Mouse (Mus musculus) midbrain, embryonic 11.5 days (tissue): ENCODE data around the gene Ide. TPM values are rescaled to one million over a fixed set of nuclear protein-coding genes. Genes with fewer than 3 reads are reported as not detected.

ENCODE experiments used
- ATAC-seq: fragments of 200-750 bp; cut with Nextera tagmentation; 2 replicates; pipeline ENCODE4 v1.8.0; 2017; ENCODE audit warnings: moderate TSS enrichment, moderate library complexity; ENCODE audit not compliant: low FRiP score
- DNase-seq: peaks from one replicate; pipeline ENCODE4 v3.0.0; 2015; ENCODE audit warnings: low spot score; ENCODE audit errors: missing footprints
- H3K27ac ChIP-seq: fragments of 300-500 bp; sonication (generic); 2 replicates; pipeline ENCODE4 v1.5.1; 2014; ENCODE audit warnings: low read depth, low read length
- H3K27me3 ChIP-seq: fragments of 300-500 bp; sonication (generic); 2 replicates; pipeline ENCODE4 v1.6.1; 2014; ENCODE audit warnings: mild to moderate bottlenecking, low read length, moderate library complexity, mixed read lengths; ENCODE audit not compliant: control insufficient read depth, insufficient read depth
- H3K36me3 ChIP-seq: fragments of 300-500 bp; sonication (generic); 2 replicates; pipeline ENCODE4 v1.6.1; 2014; ENCODE audit warnings: mild to moderate bottlenecking, low read length, moderate library complexity, mixed read lengths; ENCODE audit not compliant: control insufficient read depth, insufficient read depth
- H3K4me1 ChIP-seq: fragments of 300-500 bp; sonication (generic); 2 replicates; pipeline ENCODE4 v1.6.1; 2014; ENCODE audit warnings: low read length; ENCODE audit not compliant: control insufficient read depth, insufficient read depth
- H3K4me2 ChIP-seq: fragments of 300-500 bp; sonication (generic); 2 replicates; pipeline ENCODE4 v1.6.1; 2014; ENCODE audit warnings: mild to moderate bottlenecking, moderate library complexity
- H3K4me3 ChIP-seq: fragments of 300-500 bp; sonication (generic); 2 replicates; pipeline ENCODE4 v1.5.1; 2014; ENCODE audit warnings: low read depth, low read length
- H3K9ac ChIP-seq: fragments of 300-500 bp; sonication (generic); 2 replicates; pipeline ENCODE4 v1.6.1; 2014; ENCODE audit warnings: low read length
- H3K9me3 ChIP-seq: fragments of 300-500 bp; sonication (generic); 2 replicates; pipeline ENCODE4 v1.6.1; 2016; ENCODE audit warnings: low read length; ENCODE audit not compliant: control insufficient read depth
- WGBS: fragments of 180-500 bp; shearing (Covaris S2); extraction: QIAGEN DNeasy Blood & Tissue Kit; methylation state at CpG from one replicate; pipeline ENCODE4 v1.1.7; 2014; 5-methylcytosine and 5-hydroxymethylcytosine counted together
- polyA plus RNA-seq: library from polyadenylated mRNA; unstranded; fragments of >200 nt; fragmentation: Nextera tagmentation; extraction: Ambion mirVana; gene quantifications from 2 replicates; pipeline ENCODE4 v1.2.1, GENCODE M21; 2014

Gene Ide
- polyA plus RNA-seq, 1 experiment from 2014 or later: 59.8 TPM

- Histone ChIP-seq H3K4me3 (no peak overlapping the region), H3K9me3 (no peaks in the 10 kb centered on the region), H3K4me2 (no peak overlapping the region), H3K27ac (no peak overlapping the region), H3K27me3 (no peaks in the 10 kb centered on the region), H3K36me3 (peaks cover 6% of the 10 kb centered on the region), H3K9ac (no peak overlapping the region), H3K4me1 (no peaks in the 10 kb centered on the region)
- ATAC-seq: no peak
- DNase-seq: no peak
- WGBS: 84% methylated on average over 6 of the region's 6 CpGs
Observed at GRCm38 (mm10) chr19:37225197-37225862, 112.3 kb downstream of the Ide start.

Other genes starting within 250 kb of the Ide start
- gene March5, start 130.3 kb downstream of the Ide start, polyA plus RNA-seq: 155 and 159 TPM in 2 replicates
- 2.9 and 3.1 TPM in 2 replicates for gene Cpeb3, start 129.3 kb downstream of the Ide start, polyA plus RNA-seq
- 97.6 and 114 TPM in 2 replicates for gene Kif11, start 38.6 kb upstream of the Ide start, polyA plus RNA-seq
- gene Hhex, start 97.0 kb upstream of the Ide start, polyA plus RNA-seq: 4.5 and 5.4 TPM in 2 replicates
- 8.6 and 9.6 TPM in 2 replicates for gene Exoc6, start 212.6 kb upstream of the Ide start, polyA plus RNA-seq